Mouse (Mus musculus): ENCODE data around the gene Crebrf. TPM values are rescaled to one million over a fixed set of nuclear protein-coding genes. Genes with fewer than 3 reads are reported as not detected.

Crebrf gene
- polyA plus RNA-seq, 1 experiment from 2014 or later: 15.1 TPM

DNA sequence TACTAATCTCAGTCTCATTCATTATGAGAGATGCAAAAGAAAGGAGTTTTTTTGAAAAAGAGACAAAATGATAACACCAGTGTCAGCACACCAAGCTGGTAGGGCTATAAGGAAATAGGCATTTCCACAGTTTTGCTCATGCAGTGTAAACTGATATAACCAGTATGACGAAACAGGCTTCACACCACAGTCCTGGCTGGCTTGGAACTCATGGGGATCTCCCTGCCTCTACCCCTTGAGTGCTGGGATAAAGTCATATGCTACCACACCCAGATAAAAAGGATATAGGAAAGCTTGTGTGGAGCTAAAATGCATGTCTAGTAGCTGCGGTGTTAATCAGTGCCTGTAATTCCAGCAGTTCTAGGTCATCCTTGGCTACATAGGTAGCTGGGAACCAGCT lies 64.0 kb downstream of the Crebrf start:
- no peak overlapping the region for H3K27ac ChIP-seq (ENCODE audit: low read depth, low read length)
- H3K9ac ChIP-seq (replicated peaks; ENCODE audit: low read depth, low read length): no peak overlapping the region
- no peak overlapping the region for H3K4me2 ChIP-seq (ENCODE audit: low read depth, low read length)
- H3K27me3 ChIP-seq (ENCODE audit: control insufficient read depth, insufficient read depth, low read length): no peaks in the 10 kb centered on the region
- ATAC-seq (ENCODE audit: low read depth): no peak
- H3K4me3 ChIP-seq (ENCODE audit: low read depth, low read length): no peak overlapping the region
- no peaks in the 10 kb centered on the region for H3K9me3 ChIP-seq (ENCODE audit: control insufficient read depth, low read length)
- H3K4me1 ChIP-seq (ENCODE audit: control insufficient read depth, insufficient read depth, low read length): peaks cover 13% of the 10 kb centered on the region
- 95% methylated on average over 2 of the region's 2 CpGs for WGBS
- peaks cover 3% of the 10 kb centered on the region; the same call in 1 of the 2 replicates for H3K36me3 ChIP-seq (ENCODE audit: control insufficient read depth, insufficient read depth, low read length)

DNA sequence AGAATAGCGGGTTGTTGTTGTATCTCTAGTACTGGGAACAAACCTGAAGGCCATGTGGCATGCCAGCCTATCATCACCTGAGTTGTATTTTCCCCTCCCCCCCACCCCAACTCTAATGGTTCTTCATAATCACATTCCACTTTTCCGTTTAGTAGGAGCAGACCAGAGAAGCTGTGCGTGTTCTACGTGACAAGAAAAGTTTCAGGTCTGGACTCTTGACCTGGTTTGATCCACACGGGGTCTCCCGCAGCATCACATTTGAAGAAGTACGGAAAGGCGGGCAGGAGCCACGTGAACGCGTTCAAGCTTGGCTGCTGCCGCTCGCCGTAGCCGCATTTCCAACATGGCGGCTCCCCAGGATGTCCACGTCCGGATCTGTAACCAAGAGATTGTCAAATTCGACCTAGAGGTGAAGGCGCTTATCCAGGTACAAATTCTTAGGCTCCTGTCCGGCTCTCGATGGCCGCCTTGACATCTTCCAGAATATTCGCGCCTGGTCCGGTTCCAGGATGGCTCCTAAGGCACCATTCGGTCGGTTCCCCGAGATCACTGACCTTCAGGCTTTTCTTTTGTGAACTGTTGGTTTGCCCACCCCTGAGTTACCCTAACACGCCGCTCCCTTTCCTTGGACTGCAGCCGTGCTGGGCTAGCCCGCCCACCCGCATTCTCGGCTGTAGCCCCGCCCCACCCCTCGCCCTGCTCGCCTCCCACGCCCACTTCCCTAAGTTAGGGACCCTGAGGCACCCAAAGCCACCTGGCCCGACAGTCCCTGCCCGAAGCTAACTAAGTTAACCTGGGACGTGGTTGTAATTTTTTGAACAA lies 65.5 kb downstream of the Crebrf start, which contains the start of gene Bnip1:
Bnip1 (plus strand) TSS at position 317 of the 822 bp plus-strand sequence.
- Histone ChIP-seq H3K4me2 (ENCODE audit: low read depth, low read length) (peak within 1 kb of the TSS; percentile 82), H3K4me3 (ENCODE audit: low read depth, low read length) (peak within 1 kb of the TSS; percentile 71), H3K27ac (ENCODE audit: low read depth, low read length) (peak within 1 kb of the TSS; percentile 69), H3K9ac (replicated peaks; ENCODE audit: low read depth, low read length) (peak within 1 kb of the TSS; percentile 72), H3K36me3 (ENCODE audit: control insufficient read depth, insufficient read depth, low read length) (peaks cover 3% of the 10 kb centered on the region; the same call in 1 of the 2 replicates), H3K27me3 (ENCODE audit: control insufficient read depth, insufficient read depth, low read length) (no peaks in the 10 kb centered on the region), H3K9me3 (ENCODE audit: control insufficient read depth, low read length) (no peaks in the 10 kb centered on the region), H3K4me1 (ENCODE audit: control insufficient read depth, insufficient read depth, low read length) (peaks cover 12% of the 10 kb centered on the region)
- WGBS: 1% methylated on average over 42 of the region's 42 CpGs
- peak; percentile 81 for ATAC-seq (ENCODE audit: low read depth)

DNA sequence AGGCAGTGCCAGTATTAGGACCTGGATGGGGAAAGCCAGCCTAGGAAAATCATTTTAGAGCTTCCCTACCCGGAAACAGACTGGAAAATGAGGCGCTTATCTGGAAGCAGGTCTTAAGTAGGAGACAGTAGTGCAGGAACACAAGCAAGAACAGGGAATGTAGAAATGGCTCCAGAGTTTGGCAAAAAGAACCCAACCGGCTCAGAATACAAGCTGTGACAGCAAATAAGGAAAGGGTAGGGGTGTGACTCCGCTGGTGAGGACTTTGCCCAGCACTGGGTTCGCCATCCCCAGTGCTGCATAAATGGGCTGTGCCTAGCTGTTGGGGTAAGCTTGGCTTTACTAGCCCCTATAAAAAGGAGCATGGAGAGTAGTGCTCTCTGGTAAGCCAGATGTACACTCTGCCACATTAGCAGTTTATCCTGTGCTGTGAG lies 66.2 kb downstream of the Crebrf start:
- no peaks in the 10 kb centered on the region for H3K9me3 ChIP-seq (ENCODE audit: control insufficient read depth, low read length)
- H3K36me3 ChIP-seq (ENCODE audit: control insufficient read depth, insufficient read depth, low read length): peaks cover 3% of the 10 kb centered on the region
- peak overlapping the region; percentile 72 for H3K9ac ChIP-seq (replicated peaks; ENCODE audit: low read depth, low read length)
- H3K27ac ChIP-seq (ENCODE audit: low read depth, low read length): no peak overlapping the region
- no peak for ATAC-seq (ENCODE audit: low read depth)
- 22% methylated on average over 5 of the region's 5 CpGs for WGBS
- H3K27me3 ChIP-seq (ENCODE audit: control insufficient read depth, insufficient read depth, low read length): no peaks in the 10 kb centered on the region
- peak overlapping the region; percentile 82 for H3K4me2 ChIP-seq (ENCODE audit: low read depth, low read length)
- peak overlapping the region; percentile 71 for H3K4me3 ChIP-seq (ENCODE audit: low read depth, low read length)
- H3K4me1 ChIP-seq (ENCODE audit: control insufficient read depth, insufficient read depth, low read length): peaks cover 8% of the 10 kb centered on the region

DNA sequence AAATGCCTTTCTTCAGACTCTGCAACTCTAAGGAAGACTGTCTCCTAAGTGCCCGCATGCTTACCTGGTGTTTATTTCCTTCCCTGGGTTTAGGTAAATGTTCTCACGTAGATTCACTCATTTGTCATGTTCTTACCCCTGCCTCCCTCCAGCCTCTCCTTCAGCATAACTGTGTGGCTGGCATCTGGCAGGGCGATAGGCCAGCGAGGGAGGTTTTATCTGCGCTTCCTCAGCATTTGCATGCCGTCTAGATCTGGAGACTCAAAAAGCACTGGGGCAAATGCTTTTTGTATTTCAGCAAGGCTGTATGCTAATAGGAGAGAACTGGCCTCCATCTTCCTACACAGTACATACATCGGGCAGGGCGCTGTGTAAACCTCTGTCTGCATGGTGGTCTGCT lies 69.1 kb downstream of the Crebrf start:
- no peak for ATAC-seq (ENCODE audit: low read depth)
- Histone ChIP-seq H3K4me2 (ENCODE audit: low read depth, low read length) (no peak overlapping the region), H3K4me1 (ENCODE audit: control insufficient read depth, insufficient read depth, low read length) (peaks cover 8% of the 10 kb centered on the region), H3K27me3 (ENCODE audit: control insufficient read depth, insufficient read depth, low read length) (no peaks in the 10 kb centered on the region), H3K9ac (replicated peaks; ENCODE audit: low read depth, low read length) (no peak overlapping the region), H3K36me3 (ENCODE audit: control insufficient read depth, insufficient read depth, low read length) (peaks cover 21% of the 10 kb centered on the region), H3K27ac (ENCODE audit: low read depth, low read length) (no peak overlapping the region), H3K4me3 (ENCODE audit: low read depth, low read length) (no peak overlapping the region), H3K9me3 (ENCODE audit: control insufficient read depth, low read length) (no peaks in the 10 kb centered on the region)
- 96% methylated on average over 8 of the region's 8 CpGs for WGBS

DNA sequence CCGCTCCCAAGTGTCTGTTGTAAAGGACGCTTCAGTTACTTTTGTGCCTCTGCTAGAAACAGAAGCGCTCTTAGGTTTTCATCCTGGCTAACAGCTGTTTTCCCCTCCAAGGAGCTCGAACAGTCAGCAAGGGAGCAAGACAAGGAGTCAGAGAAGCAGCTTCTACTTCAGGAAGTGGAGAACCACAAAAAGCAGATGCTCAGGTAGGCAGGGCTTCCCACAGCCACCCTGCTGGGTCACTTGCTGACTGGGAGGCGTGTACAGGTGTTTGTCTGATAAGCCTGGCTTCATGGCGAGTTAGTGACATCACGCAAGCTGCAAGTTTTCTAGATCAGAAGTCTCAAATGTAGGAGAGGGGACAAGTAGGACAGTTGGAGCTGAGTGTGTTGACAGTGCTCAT lies 71.1 kb downstream of the Crebrf start:
- Histone ChIP-seq H3K4me3 (ENCODE audit: low read depth, low read length) (no peak overlapping the region), H3K27me3 (ENCODE audit: control insufficient read depth, insufficient read depth, low read length) (no peaks in the 10 kb centered on the region), H3K9ac (replicated peaks; ENCODE audit: low read depth, low read length) (no peak overlapping the region), H3K4me2 (ENCODE audit: low read depth, low read length) (no peak overlapping the region), H3K4me1 (ENCODE audit: control insufficient read depth, insufficient read depth, low read length) (peaks cover 5% of the 10 kb centered on the region), H3K9me3 (ENCODE audit: control insufficient read depth, low read length) (no peaks in the 10 kb centered on the region), H3K27ac (ENCODE audit: low read depth, low read length) (no peak overlapping the region), H3K36me3 (ENCODE audit: control insufficient read depth, insufficient read depth, low read length) (peaks cover 40% of the 10 kb centered on the region)
- no peak for ATAC-seq (ENCODE audit: low read depth)
- 91% methylated on average over 7 of the region's 7 CpGs for WGBS

DNA sequence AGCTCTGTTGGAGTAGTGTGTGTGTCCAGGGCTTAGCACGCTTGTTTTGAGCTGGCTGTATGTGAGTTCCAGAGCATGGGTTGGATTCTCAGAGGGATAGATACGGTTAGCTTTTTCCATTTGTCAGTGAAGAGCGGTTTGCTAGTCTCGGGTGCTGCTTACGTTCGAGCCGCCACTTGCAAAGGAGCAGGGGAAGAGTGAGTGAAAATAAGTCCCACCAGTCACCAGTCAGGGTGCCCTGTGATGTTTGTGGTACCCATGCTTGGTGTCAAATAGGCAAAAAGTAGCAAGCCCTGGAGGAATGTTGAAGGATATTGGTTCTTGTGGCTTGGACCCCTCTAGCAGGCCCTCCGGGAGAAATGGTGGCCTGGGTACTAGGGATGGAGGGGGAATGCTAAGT lies 73.5 kb downstream of the Crebrf start:
- no peak overlapping the region for H3K27ac ChIP-seq (ENCODE audit: low read depth, low read length)
- no peak overlapping the region for H3K4me3 ChIP-seq (ENCODE audit: low read depth, low read length)
- no peaks in the 10 kb centered on the region for H3K27me3 ChIP-seq (ENCODE audit: control insufficient read depth, insufficient read depth, low read length)
- 93% methylated on average over 8 of the region's 8 CpGs for WGBS
- H3K9ac ChIP-seq (replicated peaks; ENCODE audit: low read depth, low read length): no peak overlapping the region
- ATAC-seq (ENCODE audit: low read depth): no peak
- peaks cover 44% of the 10 kb centered on the region for H3K36me3 ChIP-seq (ENCODE audit: control insufficient read depth, insufficient read depth, low read length)
- no peaks in the 10 kb centered on the region for H3K9me3 ChIP-seq (ENCODE audit: control insufficient read depth, low read length)
- no peaks in the 10 kb centered on the region for H3K4me1 ChIP-seq (ENCODE audit: control insufficient read depth, insufficient read depth, low read length)
- H3K4me2 ChIP-seq (ENCODE audit: low read depth, low read length): no peak overlapping the region

DNA sequence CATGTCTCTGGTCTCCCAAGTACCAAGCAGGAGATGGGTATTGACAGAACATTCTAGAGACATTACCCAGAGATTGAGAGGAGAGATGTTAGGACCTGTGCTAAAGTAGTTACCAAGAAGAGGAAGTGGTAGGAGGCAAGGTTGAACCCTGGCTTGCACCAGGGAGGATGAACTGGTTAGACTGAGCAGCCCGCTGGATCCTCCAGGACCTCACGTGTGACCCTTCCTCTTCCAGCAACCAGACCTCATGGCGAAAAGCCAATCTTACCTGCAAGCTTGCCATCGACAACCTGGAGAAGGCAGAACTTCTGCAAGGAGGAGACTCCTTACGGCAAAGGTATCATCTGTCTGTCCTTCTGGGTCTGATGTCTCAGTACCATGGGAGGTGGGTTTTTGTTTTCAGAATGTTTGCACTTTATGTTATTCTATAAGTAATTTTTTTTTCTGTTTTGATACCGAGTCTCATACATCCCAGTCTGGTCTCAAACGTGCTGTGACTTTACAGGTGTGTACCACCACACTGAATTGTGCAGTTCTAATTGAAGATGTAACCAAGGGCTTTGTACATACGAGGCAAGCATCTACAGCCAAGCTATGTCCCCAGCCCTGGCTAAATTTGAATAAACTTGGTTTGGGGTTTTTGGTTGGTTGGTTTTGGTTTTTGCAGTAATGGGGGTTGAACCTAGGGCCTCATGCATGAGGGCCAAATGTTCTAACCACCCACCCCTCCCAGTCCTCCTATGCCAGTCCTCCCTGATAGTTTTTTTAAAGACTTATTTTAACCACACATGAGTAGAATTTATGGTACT lies 74.2 kb downstream of the Crebrf start:
- Histone ChIP-seq H3K9me3 (ENCODE audit: control insufficient read depth, low read length) (no peaks in the 10 kb centered on the region), H3K9ac (replicated peaks; ENCODE audit: low read depth, low read length) (no peak overlapping the region), H3K4me3 (ENCODE audit: low read depth, low read length) (no peak overlapping the region), H3K4me2 (ENCODE audit: low read depth, low read length) (no peak overlapping the region), H3K36me3 (ENCODE audit: control insufficient read depth, insufficient read depth, low read length) (peaks cover 44% of the 10 kb centered on the region), H3K27me3 (ENCODE audit: control insufficient read depth, insufficient read depth, low read length) (no peaks in the 10 kb centered on the region), H3K27ac (ENCODE audit: low read depth, low read length) (no peak overlapping the region), H3K4me1 (ENCODE audit: control insufficient read depth, insufficient read depth, low read length) (no peaks in the 10 kb centered on the region)
- ATAC-seq (ENCODE audit: low read depth): no peak
- WGBS: 94% methylated on average over 8 of the region's 8 CpGs

DNA sequence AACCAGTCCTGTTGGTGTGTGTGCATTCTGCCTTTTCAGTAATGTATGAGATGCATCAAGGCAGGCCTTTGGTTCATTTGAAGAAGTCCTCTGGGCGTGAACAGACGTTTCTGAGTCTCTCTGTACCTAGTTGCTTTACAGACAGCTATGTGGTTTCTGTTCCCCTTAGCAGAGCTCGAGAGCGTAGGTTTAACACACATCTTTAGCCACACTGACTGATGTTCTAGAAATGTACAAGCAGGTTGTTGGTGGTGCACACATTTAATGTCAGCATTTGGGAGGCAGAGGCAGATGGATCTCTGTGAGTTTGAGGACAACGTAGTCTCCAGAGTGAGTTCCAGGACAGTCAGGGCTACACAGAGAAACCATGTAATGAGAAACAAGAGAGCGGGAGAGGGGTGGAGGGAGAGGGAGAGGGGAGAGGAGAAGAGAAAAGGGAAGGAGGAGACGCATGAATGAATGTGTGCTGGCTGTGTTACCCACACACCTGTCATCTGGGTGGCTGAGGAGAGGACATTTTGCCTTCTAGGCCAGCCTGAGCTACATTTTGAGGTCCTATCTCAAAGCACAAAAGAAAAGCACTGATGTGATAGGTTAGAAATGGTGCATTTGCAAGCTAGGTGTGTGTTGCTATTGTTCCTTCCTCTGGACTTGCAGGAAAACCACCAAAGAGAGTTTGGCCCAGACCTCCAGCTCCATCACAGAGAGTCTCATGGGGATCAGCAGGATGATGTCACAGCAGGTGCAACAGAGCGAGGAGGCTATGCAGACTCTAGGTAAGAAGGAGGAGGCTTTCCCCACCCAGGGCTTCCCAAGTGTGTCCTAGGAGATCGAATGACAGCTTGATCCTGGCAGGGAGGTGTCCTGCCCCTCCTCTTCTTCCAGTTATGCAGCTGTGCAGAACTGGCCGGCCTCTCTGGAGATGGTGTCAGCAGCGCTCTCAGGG lies 75.1 kb downstream of the Crebrf start:
- H3K9ac ChIP-seq (replicated peaks; ENCODE audit: low read depth, low read length): no peak overlapping the region
- ATAC-seq (ENCODE audit: low read depth): no peak
- H3K4me3 ChIP-seq (ENCODE audit: low read depth, low read length): no peak overlapping the region
- H3K4me2 ChIP-seq (ENCODE audit: low read depth, low read length): no peak overlapping the region
- H3K9me3 ChIP-seq (ENCODE audit: control insufficient read depth, low read length): no peaks in the 10 kb centered on the region
- peaks cover 44% of the 10 kb centered on the region for H3K36me3 ChIP-seq (ENCODE audit: control insufficient read depth, insufficient read depth, low read length)
- WGBS: 92% methylated on average over 11 of the region's 11 CpGs
- no peaks in the 10 kb centered on the region for H3K27me3 ChIP-seq (ENCODE audit: control insufficient read depth, insufficient read depth, low read length)
- no peaks in the 10 kb centered on the region for H3K4me1 ChIP-seq (ENCODE audit: control insufficient read depth, insufficient read depth, low read length)
- H3K27ac ChIP-seq (ENCODE audit: low read depth, low read length): no peak overlapping the region
